Mouse (Mus musculus): ENCODE results near the gene Tmem59.

DNA sequence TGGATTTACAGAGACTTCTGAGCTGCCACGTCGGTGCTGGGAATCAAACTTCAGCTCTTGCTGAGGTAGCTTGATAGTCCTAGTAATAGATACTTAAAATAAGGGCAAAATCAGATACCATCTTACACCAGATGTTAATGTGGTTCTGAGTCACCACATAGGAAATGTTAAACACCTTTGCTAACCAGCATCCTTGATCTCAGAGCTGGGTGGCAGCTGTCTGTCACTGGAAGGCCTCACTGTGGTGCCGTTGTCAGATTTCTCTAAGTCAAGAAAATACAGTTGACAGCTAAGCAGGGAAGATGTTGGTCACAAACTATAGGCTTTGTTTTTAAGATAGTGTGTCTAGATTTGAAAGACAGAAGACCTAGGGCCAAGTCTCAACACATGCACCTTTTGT, 23.6 kb downstream of the Tmem59 start:
- no peak for TF ChIP-seq CTCF (IDR thresholded peaks at IDR 0.05; ENCODE audit: low read depth, low read length)
- no peak for TF ChIP-seq TAL1 (conservative IDR thresholded peaks at IDR 0.05; ENCODE audit: low read depth, low read length)
- no peak for TF ChIP-seq GATA1 (IDR thresholded peaks at IDR 0.05; ENCODE audit: borderline replicate concordance, low read length)
